Mouse (Mus musculus): ENCODE results near the gene Hoxa10. TPM values are rescaled to one million over a fixed set of nuclear protein-coding genes. Genes with fewer than 3 reads are reported as not detected.

Gene Hoxa10
- total RNA-seq, 2 experiments from 2014 or later: not detected

DNA sequence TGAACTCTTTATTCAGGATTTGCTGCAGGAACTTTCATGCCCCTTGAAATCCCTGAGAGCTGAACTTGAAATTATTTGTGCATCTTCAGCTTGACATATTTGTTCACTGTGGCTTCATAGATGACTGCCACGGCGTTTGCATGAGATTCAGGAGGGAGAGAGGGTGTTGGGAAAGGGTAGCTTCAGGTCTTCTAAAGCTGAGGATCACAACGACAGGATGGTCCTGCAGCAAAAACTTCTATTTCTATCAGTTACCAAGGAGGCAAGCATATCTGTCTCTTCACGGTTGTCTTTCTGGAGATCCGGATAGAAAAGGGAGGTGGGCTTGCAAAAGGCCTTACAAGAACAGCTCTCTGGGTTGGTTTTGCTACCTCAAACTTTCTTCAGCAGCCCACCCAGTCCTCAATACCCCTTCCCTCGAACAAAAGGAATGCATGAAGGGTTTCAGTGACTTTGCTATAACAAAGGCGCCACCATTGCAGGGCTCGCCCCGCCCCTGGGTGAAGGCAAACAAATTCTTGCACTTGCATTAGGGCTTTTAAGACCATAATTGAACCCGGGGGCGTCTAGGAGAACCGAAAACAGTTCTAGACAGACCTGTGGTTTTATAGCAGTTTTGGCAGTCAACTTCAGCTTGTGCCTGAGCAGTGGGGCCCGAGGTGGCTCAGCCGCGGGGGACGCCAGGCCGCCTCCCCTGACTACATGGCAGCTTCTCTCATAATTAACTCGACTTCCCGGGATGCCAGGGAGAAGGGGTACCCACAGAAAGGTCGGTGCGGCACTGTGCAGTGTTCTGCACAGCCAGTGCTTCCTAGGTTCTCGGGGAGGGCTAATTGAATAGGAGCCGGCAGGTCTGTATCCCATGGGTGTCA lies 7.3 kb upstream of the Hoxa10 start:
- ATAC-seq (replicated peaks; ENCODE audit: low FRiP score, low TSS enrichment, poor library complexity, severe bottlenecking): no peak

DNA sequence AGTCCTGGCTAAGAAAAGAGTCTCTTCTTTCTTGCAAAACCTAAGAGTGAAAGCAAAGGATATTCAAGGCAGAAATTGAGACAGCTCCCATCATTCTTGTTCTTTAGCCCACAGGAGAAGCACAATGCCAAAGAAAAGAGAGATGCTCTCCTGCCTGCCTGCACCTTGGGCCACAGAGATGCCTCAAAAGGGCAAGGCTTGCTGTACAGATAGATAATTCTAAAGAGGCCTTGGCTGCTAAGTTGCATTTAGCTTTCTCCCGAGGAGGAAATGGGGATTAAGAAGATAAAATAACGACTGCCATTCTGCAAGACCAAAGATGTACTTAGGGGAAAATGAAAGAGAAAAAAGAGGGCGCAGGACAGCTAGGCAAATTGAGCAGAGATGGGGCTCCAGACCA lies 6.3 kb upstream of the Hoxa10 start:
- ATAC-seq (replicated peaks; ENCODE audit: low FRiP score, low TSS enrichment, poor library complexity, severe bottlenecking): no peak

DNA sequence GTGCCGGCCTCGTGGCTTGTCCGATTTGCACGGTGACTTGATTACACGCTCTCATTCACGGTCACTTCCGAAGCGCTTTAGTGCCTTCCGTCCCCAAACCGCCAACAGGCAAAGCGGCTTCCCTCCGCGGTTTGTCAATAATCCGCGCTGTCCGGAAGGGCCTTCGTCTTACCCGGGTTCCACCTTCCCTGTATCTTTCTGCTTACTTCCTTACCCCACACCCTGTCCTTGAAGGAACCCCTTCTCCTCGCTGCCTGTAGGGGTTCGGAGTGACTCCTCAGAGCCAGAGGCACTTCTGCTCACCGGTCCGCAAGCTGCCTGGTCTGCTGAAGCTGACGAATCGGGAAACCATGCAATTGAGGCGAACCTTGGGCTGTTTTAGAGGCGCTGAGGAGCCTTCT lies 5.7 kb upstream of the Hoxa10 start:
- no peak for ATAC-seq (replicated peaks; ENCODE audit: low FRiP score, low TSS enrichment, poor library complexity, severe bottlenecking)

DNA sequence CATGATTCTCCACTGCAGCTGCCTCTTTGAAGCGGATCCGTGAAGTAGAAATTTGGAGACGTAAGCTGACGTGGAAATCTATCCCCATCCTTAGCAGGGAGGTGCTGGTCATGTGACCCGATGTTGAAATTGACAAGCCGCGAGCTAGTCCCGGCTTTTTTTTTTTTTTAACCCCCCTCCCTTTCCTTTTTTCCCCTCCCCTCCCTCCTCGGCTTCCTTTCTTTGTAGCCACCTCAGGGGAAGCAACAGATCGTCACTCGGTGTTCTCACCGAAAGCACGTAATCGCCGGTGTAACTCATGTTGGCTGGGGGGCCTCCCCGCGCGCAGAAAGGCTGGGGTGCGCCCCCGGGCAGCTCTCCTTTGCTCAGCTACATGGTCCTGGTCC lies 5.1 kb upstream of the Hoxa10 start, which contains the start of gene Hoxa11:
Gene Hoxa11 (minus strand): TSS at position 54 of the 386 bp plus-strand sequence.
- no peak for ATAC-seq (replicated peaks; ENCODE audit: low FRiP score, low TSS enrichment, poor library complexity, severe bottlenecking)

DNA sequence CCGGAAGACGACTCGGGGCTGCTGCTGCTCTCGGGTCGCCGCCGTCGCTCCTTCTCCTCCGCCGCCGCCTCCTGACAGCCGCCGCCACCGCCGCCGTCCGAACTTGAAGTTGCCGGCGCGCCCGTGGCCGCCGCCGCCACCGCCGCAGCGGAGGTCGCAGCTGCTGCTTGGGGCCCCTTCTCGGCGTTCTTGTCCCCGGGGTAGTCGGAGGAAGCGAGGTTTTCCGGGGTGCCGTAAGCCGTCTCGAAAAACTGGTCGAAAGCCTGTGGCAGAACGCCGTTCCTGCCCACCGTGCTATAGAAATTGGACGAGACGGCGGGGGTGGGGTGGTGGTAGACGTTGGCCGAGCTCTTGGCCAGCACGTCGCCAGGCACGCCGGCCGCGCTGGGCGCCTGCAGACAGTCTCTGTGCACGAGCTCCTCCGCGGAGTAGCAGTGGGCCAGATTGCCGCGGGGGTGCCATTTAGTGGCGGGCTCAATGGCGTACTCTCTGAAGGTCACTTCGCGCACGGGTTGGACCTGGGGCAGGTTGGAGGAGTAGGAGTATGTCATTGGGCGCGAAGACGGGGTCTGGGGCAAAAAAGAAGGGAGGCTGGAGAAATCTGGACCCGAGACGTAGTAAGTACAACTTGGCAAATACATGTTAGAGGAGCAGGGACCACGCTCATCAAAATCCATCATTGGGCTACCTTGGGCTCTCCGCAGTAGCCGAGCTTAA lies 4.5 kb upstream of the Hoxa10 start:
- ATAC-seq (replicated peaks; ENCODE audit: low FRiP score, low TSS enrichment, poor library complexity, severe bottlenecking): no peak

DNA sequence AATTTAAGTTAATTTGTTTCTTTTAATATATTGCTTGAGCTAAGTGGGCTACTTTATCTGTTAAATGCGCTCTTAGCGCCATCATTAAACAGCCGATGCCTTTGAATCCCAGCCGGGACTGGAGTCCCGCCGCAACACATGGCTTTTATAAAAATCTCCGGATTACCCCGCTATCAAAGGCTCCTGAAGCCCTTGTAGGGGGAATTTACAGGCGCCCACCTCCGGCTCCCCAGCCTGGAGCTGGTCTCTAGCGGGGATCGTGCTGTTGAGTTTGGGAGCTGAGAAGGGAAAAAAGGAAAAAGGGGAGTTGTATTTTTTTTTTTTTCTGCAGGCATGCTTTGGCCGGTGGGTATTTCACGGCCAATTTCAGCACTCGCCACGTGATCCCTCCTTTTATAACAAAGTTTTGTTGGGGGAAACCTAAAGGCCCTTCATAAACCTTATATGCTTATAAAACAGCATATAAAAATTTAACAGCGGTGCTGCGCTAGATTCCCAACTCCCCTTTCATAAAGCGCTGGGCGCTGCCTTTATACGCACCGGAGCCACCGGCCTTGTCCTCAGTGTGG lies 3.9 kb upstream of the Hoxa10 start:
- ATAC-seq (replicated peaks; ENCODE audit: low FRiP score, low TSS enrichment, poor library complexity, severe bottlenecking): no peak

DNA sequence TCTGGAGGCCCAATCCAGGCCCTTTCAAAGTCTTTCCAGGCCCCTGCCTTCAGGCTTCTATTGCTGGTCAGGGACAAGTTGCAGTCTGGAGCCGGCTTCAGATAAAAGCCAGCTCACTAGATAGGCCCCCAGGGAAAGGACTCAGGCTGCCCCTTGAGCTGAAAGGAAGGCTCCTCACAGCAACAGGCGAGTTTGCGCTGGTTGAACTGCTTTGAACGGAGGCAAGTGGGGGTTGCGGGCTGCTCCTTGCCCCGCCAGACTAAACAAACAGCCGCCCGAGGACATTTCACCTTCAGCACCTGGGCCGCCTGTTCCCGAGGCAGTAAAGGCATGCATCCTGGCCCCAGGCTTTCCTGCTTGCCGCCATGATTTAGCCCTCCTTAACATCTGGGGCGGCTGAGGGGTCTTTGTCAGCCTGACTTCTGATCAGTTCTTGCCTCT lies 3.0 kb upstream of the Hoxa10 start:
- no peak for ATAC-seq (replicated peaks; ENCODE audit: low FRiP score, low TSS enrichment, poor library complexity, severe bottlenecking)

DNA sequence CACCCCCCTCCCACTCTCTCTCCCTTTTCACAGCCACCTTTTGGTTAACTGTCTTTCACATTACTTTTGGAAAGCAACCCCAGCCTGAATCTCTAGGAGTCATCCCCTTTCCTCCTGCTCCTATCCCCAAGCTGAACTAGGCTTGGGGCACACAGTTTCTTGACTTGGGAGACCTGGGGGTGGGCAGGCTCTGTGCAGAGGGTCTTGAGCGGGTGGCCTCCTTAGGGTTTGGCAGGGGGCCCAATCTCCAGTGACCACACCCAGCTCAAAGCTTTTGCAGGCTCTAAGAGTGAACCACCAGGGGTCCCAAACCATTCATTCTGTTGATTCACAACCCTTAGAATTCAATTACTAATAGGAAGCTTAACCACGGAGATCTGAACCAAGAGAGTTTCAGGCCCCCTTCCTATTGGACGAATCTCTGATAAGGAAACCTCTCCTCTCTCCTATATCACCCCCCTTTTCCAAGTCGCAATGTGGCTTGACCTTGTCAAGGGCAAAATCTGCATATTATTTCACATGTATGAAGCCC lies 2.2 kb upstream of the Hoxa10 start:
- ATAC-seq (replicated peaks; ENCODE audit: low FRiP score, low TSS enrichment, poor library complexity, severe bottlenecking): no peak

DNA sequence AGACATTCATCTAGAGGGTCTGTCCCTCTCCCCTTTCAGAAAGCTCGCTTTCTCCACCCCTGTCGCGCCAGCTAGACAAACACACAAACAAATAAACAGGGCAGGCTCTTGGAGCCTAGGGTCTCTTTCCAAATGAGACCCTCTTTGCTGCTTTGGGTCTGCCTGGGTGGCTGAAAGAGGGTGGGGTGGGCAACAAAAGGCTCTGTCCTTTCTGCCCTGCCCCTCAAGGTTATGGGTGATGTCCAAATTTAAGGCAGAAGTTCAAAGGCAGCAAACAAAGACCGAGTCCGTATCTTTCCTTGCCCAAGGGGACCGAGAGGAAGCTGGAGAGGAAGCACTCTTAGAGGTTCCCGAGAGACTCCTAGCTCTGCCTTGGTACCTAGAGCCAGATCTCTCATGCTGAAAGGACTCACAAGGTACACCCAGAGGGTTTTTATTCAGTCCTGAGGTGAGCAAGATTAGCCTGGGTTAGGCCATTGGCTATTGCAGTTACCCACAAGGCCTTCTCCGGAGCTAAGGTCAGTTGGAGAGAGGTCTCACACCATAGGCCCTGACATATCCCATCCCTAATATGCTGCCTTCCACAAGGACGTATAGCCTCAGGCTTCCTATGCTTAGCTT lies 457 bp upstream of the Hoxa10 start:
- no peak for ATAC-seq (replicated peaks; ENCODE audit: low FRiP score, low TSS enrichment, poor library complexity, severe bottlenecking)

DNA sequence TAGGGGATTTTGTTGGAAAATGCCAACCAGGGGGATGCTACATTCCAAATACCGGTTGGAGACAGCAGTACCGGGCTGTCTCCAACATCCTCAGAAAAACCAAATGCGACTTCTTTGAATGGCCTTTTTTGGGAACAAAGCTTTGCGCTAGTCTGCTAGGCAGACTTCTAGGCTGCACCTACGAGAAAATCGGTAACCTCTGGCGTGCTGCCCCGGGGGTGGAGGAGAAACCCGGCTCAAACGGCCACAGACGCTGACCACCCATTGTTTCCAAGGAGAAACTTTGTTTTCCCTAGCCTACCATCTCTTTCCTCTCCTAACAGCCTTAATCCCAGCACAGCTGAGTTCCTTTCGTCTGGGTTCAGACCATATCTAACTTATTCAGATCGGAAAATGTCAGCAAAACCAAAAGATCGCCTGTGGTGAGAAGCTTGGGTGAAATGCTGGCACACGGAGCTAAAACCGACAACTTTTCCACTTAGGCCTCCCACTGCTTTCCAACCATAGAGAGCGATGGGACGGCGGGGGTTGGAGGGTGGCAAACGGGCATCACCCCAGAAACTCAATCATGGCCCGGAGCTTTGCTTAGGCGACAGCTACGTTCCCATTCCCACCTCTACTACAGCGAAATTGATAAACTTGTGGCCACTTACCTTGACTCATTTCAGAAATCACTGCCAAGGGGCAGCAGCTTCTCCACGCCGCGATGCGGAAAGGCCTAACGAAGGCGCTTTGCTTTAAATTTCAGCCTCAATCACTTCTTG lies 847 bp downstream of the Hoxa10 start:
- no peak for ATAC-seq (replicated peaks; ENCODE audit: low FRiP score, low TSS enrichment, poor library complexity, severe bottlenecking)

DNA sequence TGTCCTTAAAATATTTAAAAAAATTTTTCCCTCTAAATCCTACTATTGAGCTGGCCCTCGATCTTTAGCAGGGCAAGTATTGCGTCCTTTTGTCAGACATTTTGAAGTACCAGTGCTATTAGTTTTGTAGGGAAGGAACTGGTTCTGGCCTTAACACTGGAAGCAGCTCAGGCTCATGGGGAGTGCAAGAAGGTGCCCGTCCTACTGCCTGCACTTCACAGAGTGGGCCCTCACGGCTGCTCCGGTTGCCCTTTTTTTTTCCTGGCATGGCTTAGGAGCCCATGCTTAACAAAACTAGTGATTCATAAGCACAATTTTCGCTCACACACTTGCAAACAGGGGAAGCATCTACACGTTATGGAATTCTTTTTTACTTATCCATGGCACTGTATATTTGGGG lies 1.7 kb downstream of the Hoxa10 start:
- ATAC-seq (replicated peaks; ENCODE audit: low FRiP score, low TSS enrichment, poor library complexity, severe bottlenecking): no peak

DNA sequence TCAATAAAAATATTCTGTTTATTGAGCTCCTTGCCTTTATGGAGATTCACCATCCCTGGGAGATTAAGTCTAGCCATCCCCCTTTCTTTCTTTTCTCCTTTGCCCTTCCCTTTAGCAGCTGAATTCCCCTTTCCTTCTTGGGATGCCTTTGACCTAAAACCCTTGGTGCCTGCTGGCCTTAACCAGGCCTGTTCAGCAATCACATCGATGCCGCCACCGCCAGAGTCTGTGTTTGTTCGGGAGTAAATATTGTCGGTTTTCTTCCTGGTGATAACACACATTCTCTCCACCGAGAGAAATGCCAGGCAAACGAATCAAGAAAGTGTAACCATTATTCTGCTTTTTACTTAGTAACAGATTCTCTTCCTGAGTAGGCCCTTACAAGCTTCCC lies 2.5 kb downstream of the Hoxa10 start:
- no peak for ATAC-seq (replicated peaks; ENCODE audit: low FRiP score, low TSS enrichment, poor library complexity, severe bottlenecking)

DNA sequence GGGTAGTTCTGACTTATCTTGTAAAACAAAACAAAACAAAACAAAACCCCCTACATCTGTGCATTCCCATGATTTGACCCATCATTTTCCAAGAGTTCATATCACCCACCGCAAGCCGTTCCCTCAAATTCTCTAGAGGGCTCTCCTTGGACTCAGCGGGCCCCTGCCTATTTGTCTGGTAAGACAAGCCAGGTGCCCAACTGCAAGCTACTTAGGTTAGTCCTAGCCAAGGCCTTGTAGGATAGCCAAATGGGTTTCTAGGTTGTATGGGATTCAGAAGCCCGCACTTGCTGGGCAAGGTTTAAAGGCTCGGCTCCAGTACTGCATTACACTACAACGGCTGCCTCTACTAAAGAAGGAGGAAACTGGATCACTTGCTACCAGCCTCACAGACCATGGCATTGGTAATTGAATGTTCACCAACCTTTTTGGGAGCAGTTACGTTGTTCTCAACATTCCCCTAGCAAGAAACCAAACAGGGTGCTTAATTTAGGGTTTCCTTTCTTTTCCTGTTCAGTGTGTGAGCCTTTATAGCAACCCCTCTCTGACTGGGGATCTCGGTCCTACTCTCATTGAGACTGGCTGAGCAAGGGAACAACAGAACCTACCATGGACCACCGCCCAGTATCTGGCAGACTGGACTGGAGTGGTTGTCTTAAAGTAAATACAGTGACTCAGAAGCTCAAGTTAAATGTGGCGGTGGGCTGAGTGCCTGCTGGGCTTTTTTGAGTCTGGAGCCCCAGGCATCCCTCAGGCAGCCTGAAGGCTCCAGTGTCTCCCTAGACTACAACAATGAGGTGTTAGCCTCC lies 3.1 kb downstream of the Hoxa10 start:
- ATAC-seq (replicated peaks; ENCODE audit: low FRiP score, low TSS enrichment, poor library complexity, severe bottlenecking): no peak

DNA sequence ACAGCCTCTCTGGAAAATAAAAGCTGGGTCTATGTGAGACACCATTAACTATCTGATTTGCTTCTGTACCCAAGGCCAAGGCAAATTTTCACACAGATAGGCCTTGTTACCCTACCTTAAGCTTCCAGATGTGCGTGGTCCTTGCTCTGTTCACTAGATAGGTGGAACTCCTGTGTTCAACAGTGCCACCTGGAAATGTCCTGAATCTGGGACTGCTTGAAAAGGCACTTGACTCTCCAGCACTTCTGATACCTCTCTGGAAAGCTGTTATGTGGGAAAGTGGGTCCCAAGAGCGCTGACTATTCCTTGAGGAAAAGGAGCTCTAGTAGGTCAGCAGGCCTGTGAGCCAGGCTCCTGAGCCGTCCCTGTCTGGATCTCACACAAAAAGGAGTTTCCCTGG lies 3.8 kb downstream of the Hoxa10 start:
- no peak for ATAC-seq (replicated peaks; ENCODE audit: low FRiP score, low TSS enrichment, poor library complexity, severe bottlenecking)

DNA sequence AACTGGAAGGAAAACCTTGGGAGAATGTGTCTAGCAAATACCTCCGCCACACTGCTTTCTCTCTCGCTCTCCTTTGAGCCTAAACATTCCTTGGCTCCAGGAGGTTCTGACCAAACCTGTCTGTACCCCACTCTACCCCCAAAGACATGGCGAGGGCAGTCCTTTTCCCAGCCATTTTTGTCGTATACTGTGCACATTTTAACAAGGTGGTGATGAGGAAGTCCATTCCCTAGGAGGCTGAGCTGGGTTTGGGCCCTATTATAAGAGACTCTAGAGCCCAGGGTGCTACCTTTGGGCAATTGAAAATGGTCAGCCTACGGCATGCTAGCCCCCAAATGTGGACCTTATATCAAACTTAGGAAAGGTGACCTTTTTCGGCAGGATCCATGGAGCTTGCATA lies 4.8 kb downstream of the Hoxa10 start:
- ATAC-seq (replicated peaks; ENCODE audit: low FRiP score, low TSS enrichment, poor library complexity, severe bottlenecking): no peak

DNA sequence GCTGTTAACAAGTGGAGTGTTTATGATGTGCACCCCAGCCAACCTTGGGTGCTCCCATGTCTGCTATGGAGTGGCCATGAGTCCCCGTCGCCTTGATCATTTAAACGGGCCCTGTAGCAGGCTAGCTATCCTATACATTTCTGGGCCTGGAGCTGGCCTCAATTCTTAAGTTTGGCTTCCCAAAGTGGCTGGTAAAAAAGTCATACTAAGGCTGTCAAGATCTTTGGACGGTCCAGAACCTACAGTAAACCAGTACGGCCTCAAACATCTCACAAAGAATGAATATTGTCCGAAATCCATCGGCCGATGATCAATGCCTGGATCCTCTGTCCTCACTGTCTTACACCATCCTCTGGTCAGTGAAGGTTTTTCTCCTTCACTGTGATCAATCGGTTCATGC lies 5.4 kb downstream of the Hoxa10 start:
- ATAC-seq (replicated peaks; ENCODE audit: low FRiP score, low TSS enrichment, poor library complexity, severe bottlenecking): no peak

DNA sequence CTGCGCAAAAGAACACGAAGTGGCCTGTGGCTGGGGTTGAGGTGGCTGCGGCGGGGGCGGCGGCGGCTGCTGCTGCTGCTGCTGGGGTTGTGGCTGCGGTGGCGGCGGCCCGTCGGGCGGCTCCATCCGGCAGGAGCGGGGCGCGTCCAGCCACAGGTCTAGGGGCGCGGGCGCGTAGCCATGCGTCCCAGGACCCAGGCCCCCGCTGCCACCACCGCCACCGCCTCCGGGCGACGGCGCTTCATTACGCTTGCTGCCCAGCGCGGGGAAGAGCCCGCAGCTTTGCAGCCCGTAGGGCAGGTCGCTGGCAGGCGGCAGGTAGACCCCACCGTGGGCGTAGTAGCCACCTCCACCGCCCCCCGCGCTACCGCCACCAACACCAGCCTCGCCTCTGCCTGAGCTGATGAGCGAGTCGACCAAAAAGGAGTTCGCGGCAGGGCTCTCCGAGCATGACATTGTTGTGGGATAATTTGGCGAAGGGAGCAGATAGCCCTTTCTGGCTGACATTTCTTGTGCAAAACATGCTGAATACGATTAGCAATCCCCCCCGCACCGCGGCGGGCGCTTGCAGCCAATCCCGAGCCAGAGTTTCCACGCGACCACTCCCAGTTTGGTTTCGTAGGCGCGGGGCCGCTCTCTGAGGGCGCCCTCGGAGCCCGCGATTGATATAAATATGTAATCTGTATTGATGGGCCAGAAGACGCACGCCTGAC lies 6.1 kb downstream of the Hoxa10 start:
- ATAC-seq (replicated peaks; ENCODE audit: low FRiP score, low TSS enrichment, poor library complexity, severe bottlenecking): no peak
